Mouse (Mus musculus) cerebellum, adult 11 months (tissue): ENCODE data around the gene Supt3.

ENCODE experiments used
- DNase-seq: peaks from one replicate; pipeline ENCODE4 v3.0.0; 2022

The Supt3 gene

GRCm38 (mm10) chr17:45144656-45145055 is 367.7 kb downstream of the Supt3 start:
- no peak for DNase-seq

GRCm38 (mm10) chr17:45151312-45151929 is 374.5 kb downstream of the Supt3 start:
- DNase-seq: no peak

- DNase-seq: no peak
Measured at GRCm38 (mm10) chr17:45153721-45154120, 376.8 kb downstream of the Supt3 start.

- DNase-seq: no peak
Measured at GRCm38 (mm10) chr17:45158171-45158691, 381.3 kb downstream of the Supt3 start.

GRCm38 (mm10) chr17:45160651-45161050 is 383.7 kb downstream of the Supt3 start:
- DNase-seq: no peak

GRCm38 (mm10) chr17:45165741-45166140 is 388.8 kb downstream of the Supt3 start:
- DNase-seq: no peak
